Mouse (Mus musculus) right cerebral cortex, postnatal 25 days (tissue): ENCODE data around the gene Plpp3.
"Not testable (repeated sequence)": the region's sequence is repeated elsewhere in the genome, so short reads cannot be mapped to it uniquely, and the experiment has no call there.

Source experiments
- DNase-seq: peaks from one replicate; pipeline ENCODE4 v3.0.0; 2022

Gene Plpp3

GRCm38 (mm10) chr4:105262358-105262757, 105.2 kb downstream of the Plpp3 start:
- DNase-seq: no peak

- DNase-seq: no peak
Measured at GRCm38 (mm10) chr4:105263600-105263999, 106.5 kb downstream of the Plpp3 start.

- no peak for DNase-seq
Measured at GRCm38 (mm10) chr4:105265041-105265440, 107.9 kb downstream of the Plpp3 start.

GRCm38 (mm10) chr4:105265678-105266077, 108.5 kb downstream of the Plpp3 start:
- DNase-seq: no peak

- DNase-seq: no peak
Measured at GRCm38 (mm10) chr4:105268202-105268730, 111.1 kb downstream of the Plpp3 start.

GRCm38 (mm10) chr4:105269398-105269797, 112.3 kb downstream of the Plpp3 start:
- DNase-seq: not testable (repeated sequence)

- no peak for DNase-seq
Measured at GRCm38 (mm10) chr4:105271166-105271565, 114.0 kb downstream of the Plpp3 start.

- no peak for DNase-seq
Measured at GRCm38 (mm10) chr4:105273034-105273433, 115.9 kb downstream of the Plpp3 start.

GRCm38 (mm10) chr4:105273486-105273885, 116.3 kb downstream of the Plpp3 start:
- DNase-seq: no peak

- no peak for DNase-seq
Measured at GRCm38 (mm10) chr4:105275616-105276015, 118.5 kb downstream of the Plpp3 start.

- DNase-seq: no peak
Measured at GRCm38 (mm10) chr4:105276062-105276795, 119.1 kb downstream of the Plpp3 start.

- no peak for DNase-seq
Measured at GRCm38 (mm10) chr4:105278161-105278560, 121.0 kb downstream of the Plpp3 start.

- DNase-seq: no peak
Measured at GRCm38 (mm10) chr4:105278571-105279410, 121.6 kb downstream of the Plpp3 start.

GRCm38 (mm10) chr4:105279806-105280205, 122.7 kb downstream of the Plpp3 start:
- no peak for DNase-seq

- no peak for DNase-seq
Measured at GRCm38 (mm10) chr4:105281751-105282231, 124.6 kb downstream of the Plpp3 start.
